Mouse (Mus musculus) CD4-positive, CD25-positive, alpha-beta regulatory T cell, adult 4 months (primary cell): ENCODE results near the gene Tmub2. TPM values are rescaled to one million over a fixed set of nuclear protein-coding genes. Genes with fewer than 3 reads are reported as not detected.
A peak's percentile ranks its signal among the peaks of the same experiment; 100 is the strongest.

Experiments
- ATAC-seq: one replicate; pipeline ENCODE4 v1.8.0; 2017
- polyA plus RNA-seq, 2 experiments: library from polyadenylated mRNA; unstranded; fragments of 100-300 nt; shearing (Covaris generic); gene quantifications; one replicate each; pipeline ENCODE4 v1.2.1; 2017

Tmub2 gene
- polyA plus RNA-seq, 2 experiments from 2014 or later, result 64.7 to 80.5 TPM

- ATAC-seq, result peak; percentile 98
Observed at GRCm38 (mm10) chr11:102308979-102309378, 24.2 kb downstream of the Tmub2 start.

DNA sequence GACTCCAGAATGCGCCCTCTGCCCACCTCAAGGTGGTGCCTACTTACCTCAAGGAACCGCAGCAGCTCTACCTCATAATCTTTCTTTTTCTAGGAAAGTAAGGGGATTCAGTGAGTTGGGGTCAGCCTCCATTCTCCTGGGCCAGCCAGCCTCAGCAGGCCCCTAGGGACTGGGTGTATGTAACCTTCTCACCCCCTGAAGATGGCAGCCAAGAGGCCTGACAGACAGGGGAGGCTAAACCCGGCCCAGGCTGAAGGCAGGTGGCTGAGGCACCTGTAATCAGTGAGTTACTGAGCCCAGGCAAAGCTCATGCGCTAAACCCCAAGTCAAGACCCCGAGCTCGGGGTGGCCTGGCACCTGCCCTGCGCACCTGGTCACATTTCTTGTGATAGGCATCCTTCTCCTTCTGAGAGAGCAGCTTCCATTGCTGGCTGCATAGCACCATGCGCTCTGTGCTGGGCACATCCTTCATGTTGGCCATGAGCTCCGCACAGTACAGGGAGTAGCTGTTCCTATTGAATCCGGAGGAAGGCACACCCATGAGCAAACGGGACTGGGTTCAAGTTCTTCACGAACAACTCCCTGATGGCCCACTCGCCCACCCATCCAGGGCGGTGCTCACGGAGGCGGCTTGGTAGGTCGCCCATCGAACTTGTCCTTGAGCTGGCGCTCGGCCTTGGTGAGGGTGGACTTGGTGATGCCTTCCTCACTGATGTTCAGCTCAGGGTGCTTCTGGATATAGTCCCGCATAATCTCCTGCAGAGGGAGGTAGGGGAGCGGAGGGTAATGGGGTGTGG is 25.3 kb downstream of the Tmub2 start:
- ATAC-seq, result no peak

GRCm38 (mm10) chr11:102310768-102311695 is 26.3 kb downstream of the Tmub2 start:
- ATAC-seq, result no peak

DNA sequence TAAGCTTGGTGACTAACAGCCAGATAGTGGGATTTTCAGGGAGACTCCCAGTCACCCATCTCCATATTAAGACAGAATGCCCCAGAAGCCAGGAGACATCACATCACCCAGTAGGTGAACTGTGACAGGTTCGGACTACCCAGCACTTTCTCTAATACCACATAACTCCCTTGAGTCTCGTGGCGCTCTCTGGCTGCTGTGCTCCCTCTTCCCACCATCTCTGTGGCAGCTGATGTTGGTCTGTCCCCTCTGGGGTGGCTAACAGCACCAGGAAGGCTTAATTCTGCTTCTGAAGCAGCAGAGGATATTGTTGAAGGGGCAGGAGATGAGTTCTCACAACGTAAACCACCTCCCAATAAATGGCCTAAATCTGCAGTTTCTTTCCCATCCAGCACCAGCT is 27.2 kb downstream of the Tmub2 start:
- ATAC-seq, result no peak

DNA sequence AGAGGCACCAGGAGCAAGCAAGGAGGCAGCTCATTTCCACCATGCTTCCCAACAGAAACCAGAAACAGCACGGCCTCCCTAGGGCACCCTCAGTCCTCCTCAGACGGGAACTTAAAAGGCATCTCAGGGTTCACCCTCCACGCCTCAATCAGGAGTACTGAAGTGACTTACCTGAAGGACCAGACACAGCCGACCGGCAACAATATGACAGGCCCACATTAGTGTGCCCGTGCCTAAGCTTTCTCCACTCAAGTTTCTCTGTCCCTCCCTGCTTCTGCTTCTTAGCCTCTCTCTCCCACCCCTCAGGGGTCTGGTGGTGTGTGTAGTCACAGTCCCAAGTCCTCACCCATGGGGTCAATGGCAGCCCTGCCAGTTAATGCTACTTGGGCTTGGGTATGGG is 27.9 kb downstream of the Tmub2 start:
- no peak for ATAC-seq

GRCm38 (mm10) chr11:102314321-102314720 is 29.6 kb downstream of the Tmub2 start:
- no peak for ATAC-seq

GRCm38 (mm10) chr11:102315690-102316571 is 31.2 kb downstream of the Tmub2 start:
- no peak for ATAC-seq

- ATAC-seq, result peak; percentile 42
Observed at GRCm38 (mm10) chr11:102316572-102317297, 32.0 kb downstream of the Tmub2 start.

DNA sequence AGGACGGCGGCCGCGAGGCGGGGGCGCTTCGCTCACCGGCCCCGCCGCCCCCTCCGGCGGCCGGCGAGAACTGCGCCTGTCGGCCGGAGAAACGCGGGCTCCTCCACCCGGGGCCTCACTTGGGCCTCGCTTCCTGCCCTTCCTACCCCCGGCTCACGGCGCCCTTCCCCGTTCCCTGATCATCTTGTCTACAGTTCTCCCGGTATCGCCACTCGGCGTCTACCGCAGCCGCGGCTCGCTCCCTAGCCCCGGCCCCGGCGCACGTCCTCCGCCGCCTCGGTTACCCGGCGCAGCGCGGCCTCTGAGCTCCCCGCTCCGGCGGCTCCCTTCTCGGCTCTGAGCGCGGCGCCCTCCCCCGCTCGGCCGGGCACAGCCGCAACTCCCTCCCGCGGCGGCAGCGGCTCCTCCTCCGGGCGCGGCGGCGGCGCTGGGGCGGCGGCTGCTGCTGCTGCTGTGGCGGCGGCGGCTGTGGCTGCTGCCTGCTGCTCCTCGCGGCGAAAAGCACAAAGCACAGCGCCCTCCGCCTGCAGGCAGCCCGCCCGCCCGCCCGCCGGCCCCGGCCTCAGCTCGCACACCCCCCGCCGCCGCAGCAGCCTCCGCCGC is 32.7 kb downstream of the Tmub2 start:
- peak; percentile 26 for ATAC-seq

GRCm38 (mm10) chr11:102317901-102318575 is 33.3 kb downstream of the Tmub2 start:
- ATAC-seq, result peak; percentile 4

DNA sequence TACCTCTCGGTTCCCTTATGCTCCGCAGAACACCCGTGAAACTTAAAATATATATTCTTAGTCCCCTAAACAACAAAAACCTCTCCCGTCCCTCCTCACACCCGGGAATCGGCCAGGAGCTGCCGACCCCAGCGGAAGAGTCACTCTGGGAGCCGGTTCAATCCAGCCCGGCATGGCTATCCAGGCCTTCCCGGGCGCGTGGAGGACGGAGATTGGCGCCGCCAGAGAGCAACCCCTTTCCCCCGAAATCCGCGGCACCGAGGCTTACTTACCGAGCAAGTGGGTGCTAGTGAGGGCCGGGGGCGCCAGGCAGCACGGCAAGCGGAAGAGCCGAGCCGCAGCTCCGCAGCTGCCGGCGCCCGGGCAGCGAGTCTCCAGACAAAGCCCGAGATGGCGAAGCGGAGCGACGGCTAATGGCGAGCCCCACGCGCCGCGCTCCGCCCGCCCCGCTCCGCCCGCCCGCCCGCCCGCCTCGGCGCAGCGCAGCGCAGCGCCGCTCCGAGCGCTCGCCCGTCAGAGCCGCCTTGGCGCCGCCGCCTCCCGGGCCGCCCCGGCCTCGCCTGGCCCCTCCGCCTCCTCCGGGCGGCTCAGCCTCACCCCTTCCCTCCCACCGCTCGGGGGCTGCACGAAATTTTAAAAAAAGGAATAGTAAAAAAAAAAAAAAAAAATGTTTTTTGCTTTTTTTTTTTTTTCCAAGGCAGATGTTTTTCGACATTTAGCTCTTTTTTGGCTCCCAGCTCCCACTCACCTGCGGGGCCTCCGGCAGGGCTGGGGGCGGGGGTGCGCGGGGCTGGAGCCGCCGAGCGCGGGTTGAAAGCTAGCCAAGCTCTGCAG is 34.1 kb downstream of the Tmub2 start:
- peak; percentile 8 for ATAC-seq

- ATAC-seq, result peak; percentile 38
Observed at GRCm38 (mm10) chr11:102319410-102319792, 34.7 kb downstream of the Tmub2 start, which contains the start of gene Ubtf. Ubtf (minus strand) TSS chr11:102319742.

- peak; percentile 34 for ATAC-seq
Observed at GRCm38 (mm10) chr11:102319941-102320685, 35.4 kb downstream of the Tmub2 start.

DNA sequence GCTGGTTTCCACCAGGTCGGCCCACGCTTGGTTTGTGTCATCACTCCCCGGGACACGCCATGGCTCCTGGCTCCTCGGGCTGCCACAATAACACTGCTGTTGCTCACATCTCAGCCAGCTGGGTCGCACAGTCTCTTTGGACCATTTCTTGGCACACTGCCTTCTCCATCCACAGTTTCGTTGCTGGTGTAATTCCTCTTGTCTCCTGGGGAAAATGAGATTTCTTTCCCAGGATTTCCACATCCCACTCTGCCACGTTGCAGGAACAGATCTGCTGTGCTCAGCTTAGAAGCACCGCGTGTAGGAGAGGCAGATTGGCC is 35.9 kb downstream of the Tmub2 start:
- no peak for ATAC-seq

- no peak for ATAC-seq
Observed at GRCm38 (mm10) chr11:102321931-102322330, 37.2 kb downstream of the Tmub2 start.

- no peak for ATAC-seq
Observed at GRCm38 (mm10) chr11:102323516-102323915, 38.8 kb downstream of the Tmub2 start.

- no peak for ATAC-seq
Observed at GRCm38 (mm10) chr11:102327250-102327649, 42.5 kb downstream of the Tmub2 start.

GRCm38 (mm10) chr11:102327839-102328238 is 43.1 kb downstream of the Tmub2 start:
- no peak for ATAC-seq

- ATAC-seq, result no peak
Observed at GRCm38 (mm10) chr11:102329518-102329917, 44.8 kb downstream of the Tmub2 start.
